Mouse (Mus musculus): ENCODE measurements around the gene Rhebl1. TPM values are rescaled to one million over a fixed set of nuclear protein-coding genes. Genes with fewer than 3 reads are reported as not detected.

Gene Rhebl1
- polyA plus RNA-seq, 1 experiment, result 9.8 TPM

GRCm38 (mm10) chr15:98887526-98887925, 6.8 kb downstream of the Rhebl1 start:
- TF ChIP-seq POLR2A (IDR thresholded peaks at IDR 0.05; ENCODE audit: borderline replicate concordance, control insufficient read depth, low read depth, low read length), result no peak
- Histone ChIP-seq H3K4me3 (replicated peaks; ENCODE audit: control insufficient read depth, low read depth, low read length) (no peak overlapping the region), H3K4me1 (ENCODE audit: control insufficient read depth, insufficient read depth, low read length) (no peaks in the 10 kb centered on the region), H3K27ac (ENCODE audit: control insufficient read depth, insufficient read depth, low read depth, low read length, poor library complexity) (no peak overlapping the region)
- WGBS, result 83% methylated on average over 7 of the region's 7 CpGs

GRCm38 (mm10) chr15:98886667-98887387, 7.5 kb downstream of the Rhebl1 start:
- 75% methylated on average over 8 of the region's 8 CpGs for WGBS
- H3K27ac ChIP-seq (ENCODE audit: control insufficient read depth, insufficient read depth, low read depth, low read length, poor library complexity), result no peak overlapping the region
- TF ChIP-seq CTCF (IDR thresholded peaks at IDR 0.05; ENCODE audit: control insufficient read depth, insufficient read depth, low read length) (no peak), POLR2A (IDR thresholded peaks at IDR 0.05; ENCODE audit: borderline replicate concordance, control insufficient read depth, low read depth, low read length) (no peak)
- H3K4me1 ChIP-seq (ENCODE audit: control insufficient read depth, insufficient read depth, low read length), result no peaks in the 10 kb centered on the region
- no peak overlapping the region for H3K4me3 ChIP-seq (replicated peaks; ENCODE audit: control insufficient read depth, low read depth, low read length)

- Histone ChIP-seq H3K4me3 (replicated peaks; ENCODE audit: control insufficient read depth, low read depth, low read length) (no peak overlapping the region), H3K27ac (ENCODE audit: control insufficient read depth, insufficient read depth, low read depth, low read length, poor library complexity) (no peak overlapping the region), H3K4me1 (ENCODE audit: control insufficient read depth, insufficient read depth, low read length) (no peaks in the 10 kb centered on the region; the same call in 1 of the 2 replicates)
- no peak for TF ChIP-seq CTCF (IDR thresholded peaks at IDR 0.05; ENCODE audit: control insufficient read depth, insufficient read depth, low read length)
- no peak for TF ChIP-seq POLR2A (IDR thresholded peaks at IDR 0.05; ENCODE audit: borderline replicate concordance, control insufficient read depth, low read depth, low read length)
- 83% methylated on average over 1 of the region's 1 CpGs for WGBS
These were observed 10.2 kb downstream of the Rhebl1 start for GRCm38 (mm10) chr15:98884106-98884505.

- H3K4me3 ChIP-seq (replicated peaks; ENCODE audit: control insufficient read depth, low read depth, low read length), result no peak overlapping the region
- no peaks in the 10 kb centered on the region; the same call in 1 of the 2 replicates for H3K4me1 ChIP-seq (ENCODE audit: control insufficient read depth, insufficient read depth, low read length)
- TF ChIP-seq POLR2A (IDR thresholded peaks at IDR 0.05; ENCODE audit: borderline replicate concordance, control insufficient read depth, low read depth, low read length) (no peak), CTCF (IDR thresholded peaks at IDR 0.05; ENCODE audit: control insufficient read depth, insufficient read depth, low read length) (no peak)
- no peak overlapping the region for H3K27ac ChIP-seq (ENCODE audit: control insufficient read depth, insufficient read depth, low read depth, low read length, poor library complexity)
These were observed 10.7 kb downstream of the Rhebl1 start for GRCm38 (mm10) chr15:98883661-98884060.

- Histone ChIP-seq H3K4me1 (ENCODE audit: control insufficient read depth, insufficient read depth, low read length) (no peaks in the 10 kb centered on the region; the same call in 1 of the 2 replicates), H3K4me3 (replicated peaks; ENCODE audit: control insufficient read depth, low read depth, low read length) (no peak overlapping the region), H3K27ac (ENCODE audit: control insufficient read depth, insufficient read depth, low read depth, low read length, poor library complexity) (no peak overlapping the region)
- 24% methylated on average over 5 of the region's 5 CpGs for whole genome bisulfite sequencing
- TF ChIP-seq CTCF (IDR thresholded peaks at IDR 0.05; ENCODE audit: control insufficient read depth, insufficient read depth, low read length) (no peak), POLR2A (IDR thresholded peaks at IDR 0.05; ENCODE audit: borderline replicate concordance, control insufficient read depth, low read depth, low read length) (no peak)
These were observed 12.7 kb downstream of the Rhebl1 start for GRCm38 (mm10) chr15:98881656-98882008.

GRCm38 (mm10) chr15:98880978-98881655, 13.2 kb downstream of the Rhebl1 start:
- WGBS, result 0% methylated on average over 48 of the region's 48 CpGs
- peak overlapping the region; percentile 81 for H3K27ac ChIP-seq (ENCODE audit: control insufficient read depth, insufficient read depth, low read depth, low read length, poor library complexity)
- peak; percentile 72; the same call in 1 of the 2 replicates for TF ChIP-seq POLR2A (IDR thresholded peaks at IDR 0.05; ENCODE audit: borderline replicate concordance, control insufficient read depth, low read depth, low read length)
- TF ChIP-seq CTCF (IDR thresholded peaks at IDR 0.05; ENCODE audit: control insufficient read depth, insufficient read depth, low read length), result peak; percentile 37; the same call in 1 of the 2 replicates
- no peaks in the 10 kb centered on the region; the same call in 1 of the 2 replicates for H3K4me1 ChIP-seq (ENCODE audit: control insufficient read depth, insufficient read depth, low read length)
- peak overlapping the region; percentile 92 for H3K4me3 ChIP-seq (replicated peaks; ENCODE audit: control insufficient read depth, low read depth, low read length)

- no peak overlapping the region for H3K4me3 ChIP-seq (replicated peaks; ENCODE audit: control insufficient read depth, low read depth, low read length)
- H3K4me1 ChIP-seq (ENCODE audit: control insufficient read depth, insufficient read depth, low read length), result no peaks in the 10 kb centered on the region; the same call in 1 of the 2 replicates
- TF ChIP-seq CTCF (IDR thresholded peaks at IDR 0.05; ENCODE audit: control insufficient read depth, insufficient read depth, low read length) (peak; percentile 14; the same call in 1 of the 2 replicates), POLR2A (IDR thresholded peaks at IDR 0.05; ENCODE audit: borderline replicate concordance, control insufficient read depth, low read depth, low read length) (no peak)
- no peak overlapping the region for H3K27ac ChIP-seq (ENCODE audit: control insufficient read depth, insufficient read depth, low read depth, low read length, poor library complexity)
- WGBS, result 28% methylated on average over 3 of the region's 3 CpGs
These were observed 17.0 kb downstream of the Rhebl1 start for GRCm38 (mm10) chr15:98877331-98877730.

Measured in bone marrow, adult 2 months (tissue).